Mouse (Mus musculus) kidney, adult 2 months (tissue): ENCODE data around the gene Rnf141. TPM values are rescaled to one million over a fixed set of nuclear protein-coding genes. Genes with fewer than 3 reads are reported as not detected.

ENCODE experiments used
- DNase-seq: peaks from one replicate; pipeline ENCODE4 v3.0.0; 2021
- H3K27ac ChIP-seq: fragments of 200-500 bp; 2 replicates; pipeline ENCODE4 v1.5.1; 2012; ENCODE audit warnings: low read depth, low read length, control low read depth, inconsistent platforms; ENCODE audit not compliant: insufficient read depth
- H3K27me3 ChIP-seq: fragments of 200-500 bp; replicated peaks from 2 replicates; pipeline ENCODE4 v1.6.1; 2012; ENCODE audit warnings: mild to moderate bottlenecking, moderate library complexity, low read length, inconsistent platforms; ENCODE audit not compliant: control insufficient read depth, insufficient read depth
- H3K36me3 ChIP-seq: fragments of 200-500 bp; 2 replicates; pipeline ENCODE4 v1.6.1; 2012; ENCODE audit warnings: mild to moderate bottlenecking, moderate library complexity, low read length, inconsistent platforms; ENCODE audit not compliant: control insufficient read depth, insufficient read depth
- H3K4me1 ChIP-seq: fragments of 200-500 bp; 2 replicates; pipeline ENCODE4 v1.6.1; 2011; ENCODE audit warnings: low read length; ENCODE audit not compliant: control insufficient read depth, insufficient read depth
- H3K4me3 ChIP-seq: fragments of 200-500 bp; 2 replicates; pipeline ENCODE4 v1.5.1; 2011; ENCODE audit warnings: mild to moderate bottlenecking, low read depth, low read length, control low read depth; ENCODE audit not compliant: insufficient read depth
- CTCF ChIP-seq: fragments of 200-500 bp; conservative IDR thresholded peaks from 2 replicates; pipeline ENCODE4 v1.5.1; 2011; ENCODE audit warnings: low read depth, mild to moderate bottlenecking, control low read depth, low read length, moderate library complexity, mixed read lengths; ENCODE audit not compliant: insufficient read depth, insufficient read length
- POLR2A ChIP-seq: fragments of 200-500 bp; IDR thresholded peaks from one replicate; pipeline ENCODE4 v1.6.1; 2011; ENCODE audit warnings: low read depth, low read length, control low read depth
- WGBS: fragments of 180-500 bp; shearing (Covaris S2); methylation state at CpG from one replicate; pipeline ENCODE4 v1.1.7; 2018; 5-methylcytosine and 5-hydroxymethylcytosine counted together
- polyA plus RNA-seq: library from polyadenylated mRNA; depleted of rRNA; stranded (reverse); fragments of >200 nt; gene quantifications from 2 replicates; pipeline ENCODE4 v1.2.3, GENCODE M21; 2012

Gene Rnf141
- polyA plus RNA-seq, 1 experiment: 19.3 TPM

GRCm38 (mm10) chr7:110784965-110785364, 59.3 kb downstream of the Rnf141 start:
- no peak overlapping the region for H3K4me3 ChIP-seq
- no peaks in the 10 kb centered on the region for H3K27me3 ChIP-seq
- WGBS: 38% methylated on average over 8 of the region's 8 CpGs
- H3K4me1 ChIP-seq: peaks cover 33% of the 10 kb centered on the region
- H3K36me3 ChIP-seq: no peaks in the 10 kb centered on the region
- DNase-seq: peak; percentile 58
- peak overlapping the region; percentile 45 for H3K27ac ChIP-seq
- TF ChIP-seq CTCF (no peak), POLR2A (no peak)

GRCm38 (mm10) chr7:110782845-110783478, 61.3 kb downstream of the Rnf141 start:
- H3K36me3 ChIP-seq: no peaks in the 10 kb centered on the region; the same call in 1 of the 2 replicates
- TF ChIP-seq POLR2A: no peak
- no peak for TF ChIP-seq CTCF
- H3K4me3 ChIP-seq: no peak overlapping the region
- H3K27ac ChIP-seq: 0 out of 2 replicates have a peak overlapping the region, but pooled peaks have one; percentile 27
- H3K4me1 ChIP-seq: peaks cover 33% of the 10 kb centered on the region
- peak; percentile 52 for DNase-seq
- 35% methylated on average over 10 of the region's 10 CpGs for WGBS
- no peaks in the 10 kb centered on the region for H3K27me3 ChIP-seq

GRCm38 (mm10) chr7:110782135-110782534, 62.1 kb downstream of the Rnf141 start:
- Histone ChIP-seq H3K4me1 (peaks cover 32% of the 10 kb centered on the region), H3K27ac (0 out of 2 replicates have a peak overlapping the region, but pooled peaks have one; percentile 14)
- 31% methylated on average over 7 of the region's 7 CpGs for WGBS

GRCm38 (mm10) chr7:110781231-110781711, 63.0 kb downstream of the Rnf141 start:
- Histone ChIP-seq H3K36me3 (no peaks in the 10 kb centered on the region; the same call in 1 of the 2 replicates), H3K27me3 (no peaks in the 10 kb centered on the region), H3K4me1 (peaks cover 24% of the 10 kb centered on the region), H3K27ac (no peak overlapping the region), H3K4me3 (no peak overlapping the region)
- no peak for DNase-seq
- TF ChIP-seq CTCF (no peak), POLR2A (no peak)
- 65% methylated on average over 2 of the region's 2 CpGs for WGBS

More at GRCm38 (mm10) chr7:110782135-110782534, 62.1 kb downstream of the Rnf141 start:
- no peaks in the 10 kb centered on the region; the same call in 1 of the 2 replicates for H3K36me3 ChIP-seq
- TF ChIP-seq CTCF: no peak
- no peak overlapping the region for H3K4me3 ChIP-seq
- peak; percentile 70 for DNase-seq
- H3K27me3 ChIP-seq: no peaks in the 10 kb centered on the region

GRCm38 (mm10) chr7:110780520-110780919, 63.7 kb downstream of the Rnf141 start:
- Histone ChIP-seq H3K4me1 (peaks cover 18% of the 10 kb centered on the region), H3K27ac (no peak overlapping the region), H3K36me3 (no peaks in the 10 kb centered on the region; the same call in 1 of the 2 replicates), H3K27me3 (no peaks in the 10 kb centered on the region), H3K4me3 (no peak overlapping the region)
- no peak for DNase-seq
- 71% methylated on average over 4 of the region's 4 CpGs for WGBS
- TF ChIP-seq POLR2A (no peak), CTCF (no peak)

GRCm38 (mm10) chr7:110779605-110780111, 64.6 kb downstream of the Rnf141 start:
- Histone ChIP-seq H3K36me3 (no peaks in the 10 kb centered on the region; the same call in 1 of the 2 replicates), H3K27ac (no peak overlapping the region), H3K4me1 (peaks cover 12% of the 10 kb centered on the region), H3K4me3 (no peak overlapping the region), H3K27me3 (no peaks in the 10 kb centered on the region)
- TF ChIP-seq CTCF: no peak
- no peak for TF ChIP-seq POLR2A
- WGBS: 91% methylated on average over 8 of the region's 8 CpGs
- DNase-seq: no peak

- H3K36me3 ChIP-seq: no peaks in the 10 kb centered on the region; the same call in 1 of the 2 replicates
- H3K4me3 ChIP-seq: no peak overlapping the region
- H3K27me3 ChIP-seq: no peaks in the 10 kb centered on the region
- H3K27ac ChIP-seq: no peak overlapping the region
- peaks cover 14% of the 10 kb centered on the region for H3K4me1 ChIP-seq
- 94% methylated on average over 7 of the region's 7 CpGs for WGBS
- DNase-seq: no peak
- TF ChIP-seq POLR2A: no peak
- no peak for TF ChIP-seq CTCF
Observed at GRCm38 (mm10) chr7:110778933-110779332, 65.3 kb downstream of the Rnf141 start.
